Mouse (Mus musculus) brain, embryonic 14.5 days (tissue): ENCODE results near the gene Ikzf4.

Source experiments
- CTCF ChIP-seq: fragments of 200-500 bp; IDR thresholded peaks from 2 replicates; pipeline ENCODE4 v1.5.1; 2012; ENCODE audit warnings: inconsistent platforms, mild to moderate bottlenecking, moderate library complexity, borderline replicate concordance; ENCODE audit not compliant: insufficient read depth, insufficient read length; ENCODE audit errors: extremely low read depth
- POLR2A ChIP-seq: fragments of 200-500 bp; IDR thresholded peaks from 2 replicates; pipeline ENCODE4 v1.6.1; 2012; ENCODE audit warnings: mild to moderate bottlenecking, inconsistent platforms, borderline replicate concordance; ENCODE audit not compliant: poor library complexity, insufficient read depth, insufficient read length, severe bottlenecking; ENCODE audit errors: extremely low read depth

DNA sequence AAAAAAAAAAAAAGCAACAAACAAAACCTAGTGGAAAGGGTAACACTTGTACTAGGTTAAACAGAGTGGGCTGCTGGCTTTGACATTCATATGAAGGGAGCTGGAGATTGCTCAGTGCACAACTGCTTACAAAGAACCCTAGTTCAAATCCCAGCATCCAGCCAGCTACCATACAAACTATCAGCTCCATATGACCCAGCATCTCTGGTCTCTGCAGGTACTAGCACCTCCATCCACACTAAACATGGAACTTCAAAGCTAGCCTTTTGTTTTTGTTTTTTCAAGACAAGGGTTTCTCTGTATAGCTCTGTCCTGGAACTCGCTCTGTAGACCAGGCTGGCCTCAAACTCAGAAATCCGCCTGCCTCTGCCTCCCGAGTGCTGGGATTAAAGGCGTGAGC lies 23.1 kb downstream of the Ikzf4 start:
- TF ChIP-seq POLR2A (no peak), CTCF (no peak)
